Mouse (Mus musculus) cerebellum, adult 9-11 months (tissue): Measurements from ENCODE around the gene Grhl3.

Experiments
- DNase-seq: peaks from one replicate; pipeline ENCODE4 v3.0.0; 2022

The Grhl3 gene

GRCm38 (mm10) chr4:135526039-135526710 is 47.3 kb downstream of the Grhl3 start:
- DNase-seq, result no peak

- no peak for DNase-seq
Measured at GRCm38 (mm10) chr4:135525057-135525456, 48.4 kb downstream of the Grhl3 start.

- DNase-seq, result no peak
Measured at GRCm38 (mm10) chr4:135523939-135524338, 49.5 kb downstream of the Grhl3 start.

GRCm38 (mm10) chr4:135520421-135520820 is 53.0 kb downstream of the Grhl3 start:
- DNase-seq, result no peak

GRCm38 (mm10) chr4:135518135-135518534 is 55.3 kb downstream of the Grhl3 start:
- DNase-seq, result no peak

- peak; percentile 25 for DNase-seq
Measured at GRCm38 (mm10) chr4:135516351-135517316, 56.8 kb downstream of the Grhl3 start.

GRCm38 (mm10) chr4:135514925-135515324 is 58.5 kb downstream of the Grhl3 start:
- no peak for DNase-seq

GRCm38 (mm10) chr4:135513865-135514264 is 59.6 kb downstream of the Grhl3 start:
- DNase-seq, result no peak

- DNase-seq, result no peak
Measured at GRCm38 (mm10) chr4:135509515-135509914, 63.9 kb downstream of the Grhl3 start.

- DNase-seq, result no peak
Measured at GRCm38 (mm10) chr4:135508419-135509039, 64.9 kb downstream of the Grhl3 start.

- no peak for DNase-seq
Measured at GRCm38 (mm10) chr4:135507547-135508350, 65.7 kb downstream of the Grhl3 start.

- no peak for DNase-seq
Measured at GRCm38 (mm10) chr4:135505794-135506193, 67.6 kb downstream of the Grhl3 start.

GRCm38 (mm10) chr4:135501587-135501986 is 71.8 kb downstream of the Grhl3 start:
- DNase-seq, result no peak

GRCm38 (mm10) chr4:135499831-135500230 is 73.6 kb downstream of the Grhl3 start:
- DNase-seq, result no peak

GRCm38 (mm10) chr4:135498136-135498535 is 75.3 kb downstream of the Grhl3 start:
- no peak for DNase-seq

GRCm38 (mm10) chr4:135495810-135496209 is 77.6 kb downstream of the Grhl3 start:
- DNase-seq, result peak; percentile 60

GRCm38 (mm10) chr4:135495397-135495791 is 78.0 kb downstream of the Grhl3 start:
- no peak for DNase-seq

GRCm38 (mm10) chr4:135494521-135495396 is 78.7 kb downstream of the Grhl3 start, which contains the start of the genes Stpg1 and Nipal3:
Stpg1 (plus strand) TSS chr4:135494790.
Nipal3 (minus strand) TSS chr4:135495038.
- peak; percentile 97 for DNase-seq

- peak; percentile 79 for DNase-seq
Measured at GRCm38 (mm10) chr4:135493691-135494520, 79.5 kb downstream of the Grhl3 start.

- DNase-seq, result no peak
Measured at GRCm38 (mm10) chr4:135493271-135493670, 80.2 kb downstream of the Grhl3 start.
